Mouse (Mus musculus) megakaryocyte, embryonic 14.5 days (primary cell): ENCODE measurements around the gene Lrrn4cl.

Experiments used
- FLI1 ChIP-seq: IDR thresholded peaks from 2 replicates; pipeline ENCODE4 v1.6.1; 2012; ENCODE audit warnings: low read length, inconsistent platforms, mixed read lengths
- GATA1 ChIP-seq: IDR thresholded peaks from 3 replicates; pipeline ENCODE4 v1.6.1; 2012; ENCODE audit warnings: mixed read lengths, low read length, inconsistent platforms, borderline replicate concordance

- TF ChIP-seq FLI1 (no peak), GATA1 (no peak)
Observed at GRCm38 (mm10) chr19:8897865-8898495, 47.4 kb downstream of the Lrrn4cl start, which contains the start of gene Ganab.
